Mouse (Mus musculus) layer of hippocampus, adult 11-12 months (tissue): ENCODE measurements around the gene Pnpo.

Experiments used
- DNase-seq: peaks from one replicate; pipeline ENCODE4 v3.0.0; 2022; ENCODE audit warnings: low spot score

The Pnpo gene

DNA sequence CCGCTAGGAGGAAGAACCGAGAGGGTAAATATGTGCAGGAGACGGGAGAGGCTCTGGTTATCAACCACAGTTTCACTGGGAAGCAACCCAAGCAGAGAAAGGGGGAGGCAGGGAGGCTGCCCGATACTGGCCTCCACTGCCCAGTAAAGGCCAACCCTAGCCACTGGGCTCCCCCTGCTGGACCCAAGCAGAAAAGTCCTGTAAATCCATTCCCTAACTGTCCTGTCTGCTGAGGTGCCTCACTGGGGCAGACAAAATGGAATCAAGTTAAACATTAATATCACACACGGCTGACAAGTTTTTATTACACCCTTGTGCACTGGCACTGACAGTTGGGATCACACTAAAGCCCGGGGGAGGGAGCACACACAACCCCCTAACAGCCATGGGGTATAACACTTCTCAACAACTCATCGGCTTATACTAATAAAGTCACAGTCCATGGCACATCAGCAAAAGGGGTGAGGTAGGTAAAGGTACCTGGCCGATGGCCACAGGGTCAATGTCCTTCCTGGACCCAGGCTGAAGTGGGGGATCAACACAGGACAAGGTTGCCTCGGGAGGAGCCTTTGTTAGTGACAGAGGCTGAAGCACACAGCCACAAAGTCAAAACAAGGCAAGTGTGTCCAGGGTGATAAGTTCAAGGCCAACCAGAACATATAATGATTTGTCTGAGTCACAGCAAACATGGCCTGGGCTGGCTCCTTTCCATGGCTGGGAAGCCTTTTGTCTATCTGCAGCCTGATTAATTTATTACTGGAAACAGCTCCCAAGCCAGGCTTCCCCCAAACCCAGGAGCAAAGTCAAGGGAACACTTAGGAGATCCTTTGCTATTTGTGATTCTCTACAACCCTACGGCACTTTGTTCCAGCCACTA lies 6.0 kb downstream of the Pnpo start:
- DNase-seq = no peak

DNA sequence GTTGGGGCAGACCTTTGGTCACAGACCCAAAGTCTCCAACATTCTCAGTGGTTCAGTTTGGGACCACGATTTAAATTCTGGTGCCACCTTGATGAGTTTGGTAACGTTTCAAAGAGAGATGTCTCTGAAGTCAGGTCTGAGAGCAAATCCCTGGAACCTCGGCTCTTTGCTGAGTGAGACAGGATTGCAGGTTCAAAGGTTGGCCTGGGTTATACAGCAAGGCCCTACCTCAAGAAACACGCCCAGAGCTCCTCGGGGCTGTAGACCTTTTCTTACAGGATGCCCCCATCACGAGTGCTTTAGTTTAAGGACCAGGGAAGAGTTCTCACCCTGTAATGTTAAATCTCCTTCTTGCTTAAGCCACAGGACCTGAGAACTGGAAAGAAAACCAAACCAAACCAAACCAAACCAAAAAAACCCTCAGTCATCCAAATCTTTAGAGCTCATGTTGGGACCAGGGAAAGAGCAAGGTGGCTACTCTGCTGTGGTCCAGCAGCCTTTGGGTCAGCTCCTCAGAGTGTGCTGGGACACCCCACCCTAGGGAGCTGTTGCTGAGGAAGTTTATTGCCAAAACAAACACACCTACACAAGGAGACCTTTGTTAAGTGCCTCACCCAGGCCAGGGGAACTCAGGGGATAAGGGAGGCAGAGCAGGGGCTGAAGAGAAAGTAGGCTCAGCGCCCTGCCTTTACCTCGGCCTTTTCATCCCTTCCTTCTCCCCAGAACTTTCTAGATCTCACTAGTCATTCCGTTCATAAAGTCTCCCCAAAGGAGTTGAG lies 7.7 kb downstream of the Pnpo start:
- DNase-seq = no peak

DNA sequence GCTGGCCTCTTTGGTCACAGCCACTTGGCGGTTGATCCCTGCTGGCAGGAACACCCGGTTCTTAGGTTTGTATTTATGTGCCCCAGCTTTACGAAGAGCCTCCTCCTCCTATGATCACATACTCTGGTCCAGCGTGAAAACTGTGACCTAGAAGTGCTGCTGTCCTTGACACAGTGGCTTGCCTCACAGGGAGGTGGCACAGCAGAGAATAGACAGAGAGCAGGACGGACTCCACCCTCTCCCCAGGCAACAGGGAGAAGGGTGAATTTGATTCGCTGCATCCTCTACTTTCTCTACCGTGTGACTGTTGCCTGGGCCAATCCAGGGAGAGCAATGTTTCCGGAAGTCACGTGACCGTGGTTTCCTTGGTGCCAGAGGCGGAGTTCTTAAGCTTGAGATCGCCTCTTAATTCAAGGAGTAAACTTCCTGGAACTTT lies 8.8 kb downstream of the Pnpo start:
- DNase-seq = peak; percentile 64

DNA sequence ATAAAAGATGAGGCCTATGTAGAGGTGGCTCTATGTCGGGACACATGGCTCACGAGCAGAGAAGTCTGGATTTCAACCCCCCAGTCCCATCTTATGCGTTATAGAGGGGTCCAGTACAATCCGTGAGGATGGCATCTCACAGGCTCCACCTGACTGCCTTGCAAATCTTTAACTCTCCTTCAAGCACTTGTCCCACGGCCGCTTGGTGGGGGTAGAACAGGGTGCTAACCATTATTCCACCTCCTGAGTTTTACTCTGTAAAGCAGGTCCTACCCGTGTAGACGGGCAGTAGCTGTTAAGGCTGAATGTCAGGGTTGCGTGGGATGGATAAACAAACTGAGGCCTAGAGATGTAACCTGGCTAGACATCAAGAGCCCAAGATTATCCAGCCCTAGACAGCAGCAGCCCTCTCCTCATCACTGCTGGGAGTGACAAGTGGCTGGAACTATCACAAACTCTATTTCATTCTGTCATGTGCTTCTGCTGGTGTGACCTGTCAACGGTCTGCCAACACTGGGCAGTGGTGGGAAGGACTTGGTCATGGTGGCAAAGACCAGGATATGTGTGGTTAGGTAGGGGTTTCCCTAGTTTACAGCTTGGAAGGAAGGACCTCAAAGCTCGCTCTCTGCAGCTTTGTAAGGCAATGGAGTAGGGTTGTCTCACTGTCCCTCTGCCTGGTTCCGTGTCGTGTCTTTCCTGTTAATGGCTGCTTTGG lies 10.1 kb downstream of the Pnpo start:
- no peak for DNase-seq

DNA sequence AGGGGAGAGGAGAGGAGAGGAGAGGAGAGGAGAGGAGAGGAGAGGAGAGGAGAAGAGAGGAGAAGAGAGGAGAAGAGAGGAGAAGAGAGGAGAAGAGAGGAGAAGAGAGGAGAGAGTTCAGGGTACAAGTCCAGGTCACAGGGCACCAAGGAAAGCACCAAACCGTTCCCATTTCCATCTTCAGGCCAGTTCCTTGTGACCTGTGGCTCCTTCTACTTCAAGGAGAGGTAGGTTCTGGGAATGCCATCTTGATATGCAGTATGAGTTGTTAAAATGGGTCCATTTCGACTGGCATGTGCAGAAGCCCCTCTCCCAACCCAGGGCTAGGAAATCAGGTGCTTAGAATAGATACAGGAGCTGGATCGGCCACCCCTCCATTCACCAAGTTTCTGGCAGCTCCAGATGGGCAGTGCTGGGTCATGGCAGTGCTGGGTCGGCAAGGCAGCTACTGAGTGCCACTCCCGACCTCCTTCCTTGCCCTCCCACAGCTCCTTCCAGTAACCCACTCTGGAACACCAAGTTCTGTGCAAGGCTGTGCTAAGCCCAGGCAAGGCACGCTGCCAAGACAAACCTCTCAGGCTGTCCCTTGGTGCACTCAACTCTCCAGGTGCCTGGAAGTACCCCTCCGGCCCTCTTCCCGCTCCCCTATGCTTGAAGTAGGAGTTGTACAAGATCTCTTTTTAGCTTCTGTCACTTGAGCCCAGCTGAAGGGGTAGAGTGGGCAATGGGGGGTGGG lies 12.3 kb downstream of the Pnpo start:
- no peak for DNase-seq

DNA sequence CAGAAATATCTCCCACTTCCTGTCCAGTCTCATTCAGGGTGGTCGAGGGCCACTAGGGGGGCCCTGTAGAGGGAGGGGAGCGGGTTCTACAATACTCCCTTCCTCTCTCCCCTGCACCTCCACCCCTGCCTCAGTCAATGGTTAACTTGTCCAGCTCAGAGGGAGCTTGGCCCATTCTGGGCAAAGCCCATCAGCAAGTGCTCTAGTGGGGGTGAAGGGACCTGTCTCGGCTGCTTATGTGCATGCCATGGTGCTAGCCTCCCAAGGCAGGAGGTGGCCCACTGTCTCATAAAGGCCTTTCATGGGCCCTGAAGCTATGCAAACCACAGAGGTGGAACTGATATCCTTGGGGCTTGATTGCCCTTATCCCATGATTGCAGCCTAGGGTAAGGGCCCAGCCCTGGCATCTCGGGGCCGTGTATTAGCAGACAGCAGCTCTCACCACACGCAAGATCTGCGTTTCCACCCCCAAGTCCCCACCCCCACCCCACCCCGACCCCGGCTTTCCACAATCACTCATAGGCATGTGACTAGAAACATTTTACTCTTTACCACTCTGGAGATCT lies 13.9 kb downstream of the Pnpo start:
- DNase-seq = no peak

DNA sequence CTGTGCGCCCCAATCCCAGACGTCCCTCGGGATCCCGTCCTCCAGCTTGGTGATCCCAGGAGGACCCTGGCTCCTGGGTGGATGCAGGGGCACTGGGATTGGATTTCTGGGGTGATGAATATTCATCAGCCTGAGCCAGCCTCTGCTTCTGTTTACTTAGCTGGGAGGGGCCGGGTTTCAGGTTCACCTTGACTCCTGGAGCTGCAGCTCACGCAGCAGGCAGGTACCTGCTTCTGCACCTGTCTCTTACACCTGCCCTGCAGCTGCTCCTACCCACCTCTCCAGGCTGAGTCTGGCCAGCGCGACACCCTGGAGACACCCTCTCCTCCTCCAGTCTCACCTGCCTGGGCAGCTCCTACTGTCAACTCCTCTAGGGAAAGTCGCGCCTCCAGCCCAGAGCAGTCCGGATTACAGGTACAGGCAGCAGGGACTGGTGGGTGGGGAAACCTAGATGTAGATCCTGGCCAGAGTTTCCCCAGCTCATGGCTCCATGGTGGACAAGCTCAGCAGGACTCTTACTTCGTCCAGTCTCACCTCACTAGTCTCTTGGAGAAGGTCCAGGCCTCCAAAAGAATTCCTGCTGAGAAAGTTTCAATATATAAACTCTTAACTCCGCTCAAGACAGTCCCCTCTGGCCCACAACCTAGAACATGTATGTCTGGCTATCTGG lies 14.6 kb downstream of the Pnpo start:
- no peak for DNase-seq

DNA sequence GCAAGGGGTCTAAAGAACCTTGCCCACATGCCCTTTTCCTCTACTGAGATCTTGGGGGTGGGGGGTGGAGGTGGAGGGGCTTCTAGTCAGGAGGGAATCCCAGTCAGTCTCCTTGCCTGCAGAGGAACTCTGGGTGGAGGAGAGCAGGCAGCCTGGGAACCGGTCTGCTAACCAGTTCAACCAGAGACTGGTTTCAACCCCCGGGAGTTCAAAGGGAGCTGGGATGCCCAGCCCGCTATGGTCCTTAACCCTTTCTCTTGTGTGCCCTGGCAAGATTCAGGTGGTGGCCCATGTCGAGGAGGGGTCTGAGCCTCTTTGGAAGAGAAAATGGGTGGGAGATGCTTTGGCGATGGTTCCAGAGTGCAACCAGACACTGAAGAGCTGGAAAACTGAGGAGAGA lies 15.1 kb downstream of the Pnpo start:
- no peak for DNase-seq

DNA sequence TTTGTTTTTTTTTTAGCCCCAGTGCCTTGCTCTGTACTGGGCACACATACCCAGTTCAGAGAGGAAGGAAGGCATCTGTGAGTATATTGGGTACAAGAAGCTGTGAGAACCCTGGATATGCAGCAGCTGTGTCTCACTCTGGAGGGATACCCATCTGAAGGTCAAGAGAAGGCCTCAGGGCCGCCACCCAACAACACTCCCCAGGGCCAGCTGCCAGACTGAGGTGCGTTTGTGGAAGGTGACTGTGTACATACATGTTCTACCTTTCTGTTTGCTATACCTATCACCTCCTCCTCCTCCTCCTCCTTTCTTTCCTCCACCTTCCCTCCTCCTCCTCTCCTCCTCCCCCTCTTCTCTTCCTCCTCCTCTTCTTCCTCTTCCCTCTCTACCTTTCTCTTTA lies 15.7 kb downstream of the Pnpo start, which contains the start of gene Prr15l:
TSS of gene Prr15l (plus strand) at position 17 of the 400 bp plus-strand sequence.
- no peak for DNase-seq

DNA sequence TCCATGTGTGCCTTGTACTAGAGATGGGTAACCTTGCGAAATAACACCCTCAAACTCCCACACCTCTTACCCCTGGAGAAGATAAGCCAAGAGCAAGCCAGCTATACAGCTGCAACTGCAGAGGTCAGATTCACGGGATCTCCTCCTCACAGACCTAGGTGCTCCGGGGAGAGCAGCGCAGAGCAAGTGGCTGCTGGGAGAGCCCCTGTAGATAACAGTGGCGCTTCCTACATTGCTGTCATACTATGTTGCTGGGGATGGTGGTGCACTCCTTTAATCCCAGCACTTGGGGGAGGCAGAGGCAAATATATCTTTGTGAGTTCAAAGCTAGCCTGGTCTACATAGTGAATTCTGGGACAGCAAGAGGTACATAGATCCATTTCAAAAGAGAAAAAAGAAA lies 17.2 kb downstream of the Pnpo start:
- DNase-seq = no peak

DNA sequence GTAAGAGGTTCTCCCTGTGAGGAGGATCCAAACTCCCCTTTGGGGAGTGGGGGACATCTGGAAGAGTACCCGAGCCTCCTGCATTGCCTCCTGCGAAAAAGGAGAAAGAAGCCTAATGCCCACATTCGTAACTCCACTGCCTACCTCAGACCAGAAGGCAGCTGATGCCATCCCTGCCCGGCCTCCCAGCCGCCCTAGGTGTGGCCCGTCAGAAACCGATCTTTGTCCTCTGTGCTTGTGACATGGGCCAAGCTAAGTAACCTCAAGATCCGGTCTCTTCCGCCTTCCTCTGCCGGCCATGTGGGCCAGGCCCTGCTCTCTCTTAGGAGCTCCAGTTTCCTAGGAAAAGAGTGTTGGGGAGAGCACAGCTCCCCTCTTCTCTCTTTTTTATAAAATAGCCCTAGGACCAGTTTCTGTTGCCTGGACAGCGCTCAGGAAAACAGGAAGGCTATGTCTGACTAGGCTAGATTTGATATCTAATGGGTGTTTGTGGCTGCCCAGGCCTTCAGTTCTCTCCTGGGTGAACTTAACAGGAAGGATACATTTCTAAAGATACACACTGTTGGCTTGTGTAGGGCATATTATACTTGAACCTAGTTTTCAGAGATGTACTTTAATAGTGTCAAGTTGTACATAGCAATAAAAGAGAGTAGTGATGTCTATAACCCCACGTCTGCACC lies 18.2 kb downstream of the Pnpo start:
- no peak for DNase-seq

DNA sequence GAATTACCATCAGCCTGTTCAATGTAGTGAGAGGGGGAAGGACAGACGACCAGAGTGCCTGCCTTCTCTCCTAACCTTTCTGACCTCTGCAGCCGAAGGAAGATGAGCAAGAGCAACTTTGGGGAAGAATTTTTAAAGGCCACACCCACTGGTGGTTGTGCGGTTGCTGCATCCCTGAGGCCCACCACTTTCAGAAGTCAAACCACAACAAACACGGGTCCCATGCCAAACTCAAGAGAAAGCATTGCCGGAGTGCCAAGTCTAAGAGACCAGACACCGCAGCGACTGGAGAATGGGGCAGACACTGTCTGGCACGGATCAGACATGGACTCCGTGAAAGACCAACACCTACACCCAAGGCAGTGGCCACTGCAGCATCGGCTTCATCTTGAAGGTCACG lies 18.9 kb downstream of the Pnpo start:
- no peak for DNase-seq

DNA sequence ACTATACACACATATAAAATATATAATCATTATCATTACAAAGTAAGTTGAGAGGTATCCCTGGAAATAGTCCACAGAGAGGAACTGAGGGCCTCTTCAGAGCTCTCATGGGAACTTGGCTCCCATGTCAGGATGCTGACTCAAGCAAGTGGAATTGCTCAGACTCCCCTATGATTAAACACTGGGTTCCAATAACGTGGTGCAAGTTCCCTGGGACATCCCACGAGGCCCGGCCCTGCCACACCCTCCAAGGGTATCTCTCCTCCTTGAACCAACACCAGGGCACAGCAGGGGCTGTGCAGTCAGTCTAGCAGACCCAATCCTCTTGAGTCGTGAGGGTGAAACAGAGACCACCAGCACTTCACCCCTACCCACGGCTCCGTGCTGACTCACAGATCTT lies 24.8 kb downstream of the Pnpo start:
- DNase-seq = no peak

DNA sequence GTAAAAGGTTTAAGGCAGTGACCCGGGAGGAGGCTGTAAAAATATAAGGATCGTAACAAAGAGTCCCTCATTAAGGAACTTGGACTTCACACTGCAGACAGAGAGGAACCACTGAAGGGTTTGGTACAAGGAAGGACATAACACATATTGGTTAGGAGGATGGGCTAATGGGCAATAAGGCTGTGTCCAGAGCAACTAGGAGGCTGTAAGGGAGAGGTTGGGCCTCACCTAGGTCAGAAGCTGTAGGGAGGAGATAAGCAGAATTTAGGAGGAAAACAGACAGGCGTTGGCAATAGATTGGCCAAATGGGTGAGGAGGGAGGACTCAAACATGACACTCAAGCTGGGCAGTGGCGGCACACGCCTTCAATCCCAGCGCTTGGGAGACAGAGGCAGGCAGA lies 26.4 kb downstream of the Pnpo start:
- no peak for DNase-seq

DNA sequence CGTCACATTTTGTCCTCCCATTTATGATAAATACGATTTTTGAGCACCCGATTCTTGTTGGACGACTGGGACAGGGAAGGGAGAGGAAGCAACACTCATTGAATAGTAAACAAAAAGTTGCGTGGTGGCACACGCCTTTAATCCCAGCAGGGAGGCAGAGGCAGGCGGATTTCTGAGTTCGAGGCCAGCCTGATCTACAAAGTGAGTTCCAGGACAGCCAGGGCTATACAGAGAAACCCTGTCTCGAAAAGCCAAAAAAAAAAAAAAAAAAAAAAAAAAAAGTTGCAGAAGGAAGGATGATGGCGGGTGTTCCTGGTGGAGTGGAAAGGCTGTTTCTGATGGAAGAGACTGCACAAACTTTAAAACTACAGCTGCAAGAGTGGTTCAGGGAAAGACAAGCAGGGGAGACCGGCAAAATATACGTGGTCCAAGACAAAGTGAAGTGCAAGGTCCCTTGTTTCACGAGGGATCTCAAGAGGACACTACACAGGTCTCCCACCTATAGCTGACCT lies 26.8 kb downstream of the Pnpo start:
- no peak for DNase-seq

DNA sequence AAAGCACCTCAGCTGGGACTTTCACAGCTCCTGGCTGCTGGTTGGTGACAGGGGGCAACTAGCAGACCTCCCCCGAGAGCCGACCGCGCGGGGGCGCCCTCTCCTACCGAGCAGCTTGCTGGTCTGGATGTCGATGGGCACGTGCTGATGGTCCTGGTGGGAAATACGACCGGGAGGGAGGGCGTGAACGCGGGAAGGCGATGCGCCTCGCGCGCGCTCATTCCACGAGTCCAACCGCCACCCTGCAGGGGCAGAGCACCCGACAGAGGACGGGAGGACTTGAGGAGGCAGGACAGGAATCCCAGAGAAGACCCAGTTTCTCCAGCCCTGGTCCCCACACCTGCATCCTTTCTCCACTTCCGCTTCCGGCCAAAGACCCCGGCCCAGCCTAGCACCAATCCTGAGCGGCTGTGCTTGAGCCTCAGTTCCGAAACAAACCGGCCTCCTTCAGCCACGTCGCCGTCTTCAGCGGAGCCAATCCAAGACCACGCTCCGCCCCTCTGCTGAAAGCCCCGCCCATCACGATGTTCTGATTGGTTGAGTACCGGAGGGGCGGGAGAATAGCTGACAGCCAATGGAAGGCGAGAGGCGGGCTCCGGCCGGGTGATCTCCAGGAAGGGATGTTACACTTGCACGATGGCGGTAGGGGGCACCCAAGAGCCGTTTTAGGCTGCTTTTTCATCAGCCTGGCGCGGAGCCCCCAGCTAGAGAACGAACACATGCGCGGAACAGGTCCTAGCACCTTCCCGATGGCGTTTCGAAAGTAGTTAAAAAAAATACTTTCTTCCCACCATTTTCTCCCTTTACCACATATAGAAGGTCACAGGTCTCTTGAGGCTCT lies 27.5 kb downstream of the Pnpo start, which contains the start of gene Cdk5rap3:
TSS of gene Cdk5rap3 (minus strand) at position 453 of the 841 bp plus-strand sequence.
- DNase-seq = peak; percentile 99

DNA sequence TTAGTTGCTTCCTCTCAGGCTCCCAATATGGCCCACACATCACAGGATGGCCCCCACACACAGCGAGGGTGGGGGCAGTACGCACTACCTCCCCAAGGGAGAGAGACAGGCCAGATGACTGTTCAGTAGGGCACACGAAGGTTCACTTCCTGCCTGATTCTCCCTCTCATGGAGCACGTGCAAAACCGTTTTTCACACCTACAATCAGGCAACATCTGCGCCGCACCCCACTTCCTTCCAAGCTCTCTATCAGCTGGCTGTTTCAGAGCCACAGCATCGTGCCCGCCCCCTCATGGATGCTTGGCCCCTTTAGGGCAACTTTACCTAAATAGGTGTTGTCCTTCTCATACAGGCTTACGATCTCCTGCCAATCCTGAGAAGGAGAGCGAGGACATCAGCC lies 31.1 kb downstream of the Pnpo start:
- DNase-seq = no peak

DNA sequence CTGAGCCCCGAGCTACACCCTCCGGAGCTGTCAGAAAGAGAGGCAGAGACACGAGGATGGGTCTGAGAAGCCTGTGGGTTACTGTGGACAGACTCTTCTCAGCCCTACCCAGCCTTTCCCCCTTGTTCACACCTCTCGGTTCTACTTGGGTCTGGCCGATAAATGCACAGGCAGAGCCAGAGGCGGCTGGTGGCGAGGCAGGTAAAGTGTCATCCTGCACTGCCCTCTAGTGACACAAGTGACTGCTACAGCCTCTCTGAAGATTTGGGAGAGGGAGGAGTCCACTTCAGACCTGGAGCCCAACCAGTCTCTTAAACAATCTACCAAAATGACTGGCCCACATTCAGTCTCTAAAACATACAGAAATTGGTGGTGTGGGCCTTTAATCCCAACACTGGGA lies 33.8 kb downstream of the Pnpo start:
- DNase-seq = peak; percentile 88

DNA sequence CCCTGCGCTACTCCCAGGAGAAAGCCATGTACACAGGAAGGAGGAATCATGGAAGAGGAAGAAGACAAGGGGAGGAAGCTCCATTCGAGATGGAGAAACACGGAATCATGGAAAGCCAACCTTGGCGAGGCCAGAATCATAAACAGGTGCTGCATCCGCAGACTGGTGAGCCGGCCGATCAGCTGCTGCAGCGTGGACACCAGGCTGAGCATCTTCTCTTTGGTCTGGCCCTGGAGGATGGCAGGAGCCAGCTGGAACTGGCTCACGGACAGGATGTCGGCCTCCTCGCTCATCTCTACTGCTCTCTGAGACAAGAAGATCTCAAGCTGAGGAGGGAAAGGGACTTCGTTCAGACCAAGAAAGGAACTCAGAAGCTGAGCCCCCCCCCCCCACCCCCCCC lies 35.2 kb downstream of the Pnpo start:
- DNase-seq = no peak
